Mouse (Mus musculus): ENCODE results near the gene Uaca. TPM values are rescaled to one million over a fixed set of nuclear protein-coding genes. Genes with fewer than 3 reads are reported as not detected.

The Uaca gene
- polyA plus RNA-seq, 1 experiment from 2014 or later: 38.0 TPM

DNA sequence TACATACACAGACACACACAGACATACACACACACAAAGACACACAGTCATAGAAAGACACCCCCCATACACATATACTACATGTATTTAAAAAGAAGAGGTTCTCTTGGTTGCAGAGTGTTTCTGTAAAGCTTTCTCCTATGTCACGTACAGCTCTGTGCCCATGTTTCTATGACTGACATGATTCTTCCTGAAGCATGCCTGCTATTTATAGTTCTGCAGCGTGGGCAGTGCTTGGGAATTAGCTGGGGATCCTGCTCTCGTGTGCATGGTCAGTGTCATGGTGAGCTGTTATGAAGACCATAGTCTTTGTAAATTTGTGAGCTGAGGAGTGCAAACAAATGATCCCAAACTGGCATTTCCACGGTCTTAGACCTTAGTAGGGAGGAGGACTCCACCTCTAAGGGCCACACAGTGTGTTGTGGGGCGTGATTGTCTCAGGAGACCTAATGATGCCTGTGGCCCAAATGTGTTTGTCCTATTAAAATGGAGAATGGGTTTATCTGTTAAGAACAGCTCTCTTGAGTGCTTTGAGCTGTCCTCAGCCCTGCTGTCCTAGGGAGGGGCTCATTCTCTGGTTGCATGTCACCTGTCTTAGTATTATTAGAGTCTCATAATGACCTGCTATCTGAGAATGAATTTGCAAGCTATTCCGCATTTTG lies 49.2 kb downstream of the Uaca start:
- H3K27me3 ChIP-seq (ENCODE audit: insufficient read depth, low read length): no peaks in the 10 kb centered on the region
- peaks cover 23% of the 10 kb centered on the region for H3K4me1 ChIP-seq (ENCODE audit: insufficient read depth, low read length)
- no peak overlapping the region for H3K4me3 ChIP-seq (ENCODE audit: low read length)
- no peak overlapping the region for H3K4me2 ChIP-seq (replicated peaks; ENCODE audit: low read depth, low read length)
- WGBS: 81% methylated on average over 6 of the region's 6 CpGs
- H3K9me3 ChIP-seq (ENCODE audit: low read length): no peaks in the 10 kb centered on the region
- no peaks in the 10 kb centered on the region for H3K36me3 ChIP-seq (ENCODE audit: insufficient read depth, low read length)
- no peak overlapping the region for H3K27ac ChIP-seq (ENCODE audit: low read length)
- no peak overlapping the region for H3K9ac ChIP-seq (replicated peaks; ENCODE audit: low read length)
- ATAC-seq (ENCODE audit: low FRiP score, low TSS enrichment): no peak

DNA sequence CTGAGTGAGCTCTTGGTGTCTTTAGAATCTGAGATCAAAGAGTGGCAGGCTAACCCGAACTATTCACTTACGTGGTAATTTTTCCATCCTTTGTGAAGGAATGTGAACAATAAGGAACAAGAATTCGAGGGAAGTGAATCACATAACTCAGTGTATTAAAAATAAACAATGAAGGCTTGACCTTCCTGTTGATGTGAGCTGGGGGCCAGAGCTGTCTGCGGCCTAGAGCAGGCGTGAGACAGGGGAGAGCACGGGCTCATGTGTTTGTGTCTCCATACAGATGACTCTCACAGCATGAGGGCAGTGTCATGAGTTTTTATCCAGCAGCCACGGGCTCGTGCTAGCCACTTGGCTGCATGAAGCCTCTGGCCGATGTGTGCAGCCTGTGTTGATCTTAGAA lies 54.4 kb downstream of the Uaca start:
- peak overlapping the region; percentile 71 for H3K27ac ChIP-seq (ENCODE audit: low read length)
- ATAC-seq (ENCODE audit: low FRiP score, low TSS enrichment): no peak
- 55% methylated on average over 9 of the region's 9 CpGs for WGBS

GRCm38 (mm10) chr9:60849986-60850385 lies 55.6 kb downstream of the Uaca start:
- H3K27ac ChIP-seq (ENCODE audit: low read length): no peak overlapping the region
- no peak overlapping the region for H3K4me2 ChIP-seq (replicated peaks; ENCODE audit: low read depth, low read length)
- no peaks in the 10 kb centered on the region for H3K27me3 ChIP-seq (ENCODE audit: insufficient read depth, low read length)
- 63% methylated on average over 12 of the region's 12 CpGs for WGBS
- H3K36me3 ChIP-seq (ENCODE audit: insufficient read depth, low read length): peaks cover 6% of the 10 kb centered on the region
- H3K9ac ChIP-seq (replicated peaks; ENCODE audit: low read length): no peak overlapping the region; the same call in 1 of the 2 replicates
- H3K4me1 ChIP-seq (ENCODE audit: insufficient read depth, low read length): peaks cover 3% of the 10 kb centered on the region; the same call in 1 of the 2 replicates
- ATAC-seq (ENCODE audit: low FRiP score, low TSS enrichment): no peak
- H3K9me3 ChIP-seq (ENCODE audit: low read length): no peaks in the 10 kb centered on the region
- H3K4me3 ChIP-seq (ENCODE audit: low read length): no peak overlapping the region

More for the DNA sequence above, 54.4 kb downstream of the Uaca start:
- Histone ChIP-seq H3K4me3 (ENCODE audit: low read length) (no peak overlapping the region), H3K4me1 (ENCODE audit: insufficient read depth, low read length) (peaks cover 3% of the 10 kb centered on the region; the same call in 1 of the 2 replicates), H3K9me3 (ENCODE audit: low read length) (no peaks in the 10 kb centered on the region), H3K9ac (replicated peaks; ENCODE audit: low read length) (no peak overlapping the region), H3K4me2 (replicated peaks; ENCODE audit: low read depth, low read length) (no peak overlapping the region), H3K36me3 (ENCODE audit: insufficient read depth, low read length) (peaks cover 5% of the 10 kb centered on the region; the same call in 1 of the 2 replicates), H3K27me3 (ENCODE audit: insufficient read depth, low read length) (no peaks in the 10 kb centered on the region)

- 90% methylated on average over 11 of the region's 11 CpGs for WGBS
- Histone ChIP-seq H3K4me3 (ENCODE audit: low read length) (no peak overlapping the region), H3K9me3 (ENCODE audit: low read length) (no peaks in the 10 kb centered on the region), H3K9ac (replicated peaks; ENCODE audit: low read length) (no peak overlapping the region), H3K27ac (ENCODE audit: low read length) (no peak overlapping the region), H3K4me2 (replicated peaks; ENCODE audit: low read depth, low read length) (no peak overlapping the region), H3K4me1 (ENCODE audit: insufficient read depth, low read length) (no peaks in the 10 kb centered on the region; the same call in 1 of the 2 replicates), H3K27me3 (ENCODE audit: insufficient read depth, low read length) (no peaks in the 10 kb centered on the region), H3K36me3 (ENCODE audit: insufficient read depth, low read length) (peaks cover 12% of the 10 kb centered on the region)
- ATAC-seq (ENCODE audit: low FRiP score, low TSS enrichment): no peak
Measured at GRCm38 (mm10) chr9:60854196-60854595, 59.9 kb downstream of the Uaca start.

DNA sequence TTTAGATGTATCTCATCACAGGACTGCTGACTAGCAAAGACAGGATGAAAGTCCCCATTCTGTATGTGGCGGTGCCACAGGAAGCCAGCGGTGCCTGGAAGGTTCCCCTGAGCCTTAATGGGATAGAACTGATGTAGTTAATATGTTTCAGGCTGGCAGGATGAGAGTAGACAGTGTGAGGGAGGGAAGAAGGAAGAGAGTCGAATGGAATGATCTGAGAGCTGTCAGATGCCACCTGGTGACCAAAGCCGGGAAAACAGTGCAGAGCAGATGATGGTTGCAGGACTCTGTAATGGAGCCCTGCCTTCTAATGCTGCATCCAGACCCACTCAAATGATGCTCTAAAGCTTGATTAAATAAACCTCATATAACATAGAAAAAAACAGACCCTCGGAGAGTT lies 63.5 kb downstream of the Uaca start:
- no peak overlapping the region for H3K4me3 ChIP-seq (ENCODE audit: low read length)
- H3K36me3 ChIP-seq (ENCODE audit: insufficient read depth, low read length): peaks cover 24% of the 10 kb centered on the region
- no peak overlapping the region for H3K4me2 ChIP-seq (replicated peaks; ENCODE audit: low read depth, low read length)
- H3K9me3 ChIP-seq (ENCODE audit: low read length): no peaks in the 10 kb centered on the region
- no peaks in the 10 kb centered on the region for H3K27me3 ChIP-seq (ENCODE audit: insufficient read depth, low read length)
- WGBS: 27% methylated on average over 5 of the region's 5 CpGs
- peak; percentile 77 for ATAC-seq (ENCODE audit: low FRiP score, low TSS enrichment)
- H3K27ac ChIP-seq (ENCODE audit: low read length): 0 out of 2 replicates have a peak overlapping the region, but pooled peaks have one; percentile 19
- H3K4me1 ChIP-seq (ENCODE audit: insufficient read depth, low read length): no peaks in the 10 kb centered on the region; the same call in 1 of the 2 replicates
- no peak overlapping the region for H3K9ac ChIP-seq (replicated peaks; ENCODE audit: low read length)

DNA sequence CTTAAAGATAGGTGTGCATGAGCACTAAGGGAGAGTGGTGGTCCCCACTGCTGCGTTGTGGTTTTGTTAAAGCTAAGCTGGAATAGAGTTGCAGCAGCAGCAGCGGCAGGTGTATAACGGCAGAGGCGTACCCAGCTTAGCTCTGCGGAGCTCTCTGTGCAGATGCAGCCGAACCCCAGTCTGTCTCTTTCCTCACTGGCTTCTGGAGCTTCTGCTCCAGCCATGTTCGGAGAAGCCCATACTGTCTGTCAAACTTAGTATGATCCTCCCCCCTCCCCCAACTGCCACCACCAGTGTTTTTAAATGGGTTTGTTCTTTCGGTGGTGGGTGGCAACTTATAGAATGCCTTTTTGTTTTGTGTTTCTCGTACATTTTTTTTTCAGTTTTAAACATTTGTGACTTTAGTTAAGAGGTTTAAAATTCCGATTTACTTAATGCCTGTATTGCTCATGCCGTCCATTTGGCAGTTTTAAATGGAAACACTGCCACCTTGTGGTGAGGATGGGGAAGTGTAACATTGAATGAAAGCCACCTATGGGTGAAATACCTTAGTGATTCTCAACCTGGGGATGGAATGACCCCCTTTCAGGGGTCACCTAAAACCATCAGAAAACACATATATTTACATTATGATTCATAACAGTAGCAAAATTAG lies 64.1 kb downstream of the Uaca start:
- no peak overlapping the region for H3K9ac ChIP-seq (replicated peaks; ENCODE audit: low read length)
- H3K27me3 ChIP-seq (ENCODE audit: insufficient read depth, low read length): no peaks in the 10 kb centered on the region
- 0 out of 2 replicates have a peak overlapping the region, but pooled peaks have one; percentile 19 for H3K27ac ChIP-seq (ENCODE audit: low read length)
- WGBS: 43% methylated on average over 11 of the region's 11 CpGs
- ATAC-seq (ENCODE audit: low FRiP score, low TSS enrichment): no peak
- H3K4me2 ChIP-seq (replicated peaks; ENCODE audit: low read depth, low read length): peak overlapping the region; percentile 38
- no peak overlapping the region for H3K4me3 ChIP-seq (ENCODE audit: low read length)
- no peaks in the 10 kb centered on the region; the same call in 1 of the 2 replicates for H3K4me1 ChIP-seq (ENCODE audit: insufficient read depth, low read length)
- no peaks in the 10 kb centered on the region for H3K9me3 ChIP-seq (ENCODE audit: low read length)
- H3K36me3 ChIP-seq (ENCODE audit: insufficient read depth, low read length): peaks cover 24% of the 10 kb centered on the region

- no peak overlapping the region for H3K27ac ChIP-seq (ENCODE audit: low read length)
Measured at GRCm38 (mm10) chr9:60859031-60859430, 64.7 kb downstream of the Uaca start.

GRCm38 (mm10) chr9:60861030-60861429 lies 66.7 kb downstream of the Uaca start:
- Histone ChIP-seq H3K27me3 (ENCODE audit: insufficient read depth, low read length) (no peaks in the 10 kb centered on the region), H3K4me2 (replicated peaks; ENCODE audit: low read depth, low read length) (no peak overlapping the region), H3K9ac (replicated peaks; ENCODE audit: low read length) (no peak overlapping the region), H3K9me3 (ENCODE audit: low read length) (no peaks in the 10 kb centered on the region), H3K4me3 (ENCODE audit: low read length) (no peak overlapping the region), H3K36me3 (ENCODE audit: insufficient read depth, low read length) (peaks cover 17% of the 10 kb centered on the region), H3K27ac (ENCODE audit: low read length) (no peak overlapping the region), H3K4me1 (ENCODE audit: insufficient read depth, low read length) (no peaks in the 10 kb centered on the region; the same call in 1 of the 2 replicates)
- no peak for ATAC-seq (ENCODE audit: low FRiP score, low TSS enrichment)
- WGBS: 95% methylated on average over 5 of the region's 5 CpGs

More at GRCm38 (mm10) chr9:60859031-60859430, 64.7 kb downstream of the Uaca start:
- Histone ChIP-seq H3K27me3 (ENCODE audit: insufficient read depth, low read length) (no peaks in the 10 kb centered on the region), H3K9ac (replicated peaks; ENCODE audit: low read length) (no peak overlapping the region), H3K4me2 (replicated peaks; ENCODE audit: low read depth, low read length) (no peak overlapping the region), H3K4me3 (ENCODE audit: low read length) (no peak overlapping the region), H3K4me1 (ENCODE audit: insufficient read depth, low read length) (no peaks in the 10 kb centered on the region; the same call in 1 of the 2 replicates), H3K36me3 (ENCODE audit: insufficient read depth, low read length) (peaks cover 24% of the 10 kb centered on the region), H3K9me3 (ENCODE audit: low read length) (no peaks in the 10 kb centered on the region)
- WGBS: 74% methylated on average over 9 of the region's 9 CpGs
- ATAC-seq (ENCODE audit: low FRiP score, low TSS enrichment): no peak

- H3K9ac ChIP-seq (replicated peaks; ENCODE audit: low read length): no peak overlapping the region
- H3K27ac ChIP-seq (ENCODE audit: low read length): no peak overlapping the region
- no peaks in the 10 kb centered on the region for H3K9me3 ChIP-seq (ENCODE audit: low read length)
- H3K4me2 ChIP-seq (replicated peaks; ENCODE audit: low read depth, low read length): no peak overlapping the region
- H3K4me1 ChIP-seq (ENCODE audit: insufficient read depth, low read length): no peaks in the 10 kb centered on the region
- WGBS: 76% methylated on average over 9 of the region's 9 CpGs
- no peak overlapping the region for H3K4me3 ChIP-seq (ENCODE audit: low read length)
- ATAC-seq (ENCODE audit: low FRiP score, low TSS enrichment): no peak
- no peaks in the 10 kb centered on the region for H3K27me3 ChIP-seq (ENCODE audit: insufficient read depth, low read length)
- H3K36me3 ChIP-seq (ENCODE audit: insufficient read depth, low read length): peaks cover 24% of the 10 kb centered on the region
Measured at GRCm38 (mm10) chr9:60864664-60865063, 70.3 kb downstream of the Uaca start.

DNA sequence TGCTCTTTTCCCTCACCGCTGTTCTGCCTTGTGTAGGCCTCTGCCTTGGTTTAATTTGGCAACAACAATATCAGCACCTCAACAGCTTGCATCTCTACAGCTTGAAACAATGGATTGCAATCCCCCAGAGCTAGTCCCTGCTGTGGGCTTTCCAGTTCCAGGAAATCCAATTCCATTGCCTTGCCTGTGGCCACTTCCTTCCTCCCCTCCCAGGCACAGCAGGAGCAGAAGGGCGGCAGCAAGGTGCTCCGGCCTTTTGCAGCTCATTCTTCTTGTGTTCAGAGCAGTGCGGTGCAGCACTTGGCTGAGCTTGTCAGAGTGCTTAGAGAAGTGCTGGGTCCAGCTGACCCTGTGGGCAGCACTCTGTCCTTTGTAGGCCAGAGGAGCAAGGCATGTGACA lies 71.5 kb downstream of the Uaca start:
- 60% methylated on average over 4 of the region's 4 CpGs for WGBS
- Histone ChIP-seq H3K27ac (ENCODE audit: low read length) (peak overlapping the region; percentile 68), H3K36me3 (ENCODE audit: insufficient read depth, low read length) (peaks cover 28% of the 10 kb centered on the region), H3K4me2 (replicated peaks; ENCODE audit: low read depth, low read length) (no peak overlapping the region), H3K4me3 (ENCODE audit: low read length) (no peak overlapping the region), H3K4me1 (ENCODE audit: insufficient read depth, low read length) (no peaks in the 10 kb centered on the region), H3K9me3 (ENCODE audit: low read length) (no peaks in the 10 kb centered on the region), H3K27me3 (ENCODE audit: insufficient read depth, low read length) (no peaks in the 10 kb centered on the region), H3K9ac (replicated peaks; ENCODE audit: low read length) (no peak overlapping the region)
- peak; percentile 59; the same call in 1 of the 2 replicates for ATAC-seq (ENCODE audit: low FRiP score, low TSS enrichment)
